9 mouse cellular contexts compared by ENCODE assay signal in the genomic region with DNA sequence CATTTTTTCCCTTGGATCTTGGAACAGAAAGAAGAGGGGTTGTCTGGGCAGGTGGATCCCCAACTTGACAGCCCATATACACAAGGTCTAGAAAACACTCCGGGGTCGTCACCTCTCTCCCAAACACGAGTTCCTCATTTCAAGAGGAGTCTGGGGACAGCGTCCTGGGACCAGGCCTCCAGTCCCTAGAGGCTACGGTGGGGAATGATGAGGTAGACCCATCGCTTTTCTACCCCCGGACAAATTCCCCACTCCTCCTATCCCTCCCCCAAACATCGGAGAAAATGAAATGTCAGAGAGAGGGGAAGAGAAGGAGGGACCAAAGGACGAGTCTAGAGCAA. TPM values are rescaled to one million over a fixed set of nuclear protein-coding genes. Genes with fewer than 3 reads are reported as not detected.
A peak's percentile ranks its signal among the peaks of the same experiment; 100 is the strongest.
DNase-seq lines count a peak whose midpoint lies in the region; ATAC-seq and TF ChIP-seq lines count a peak whose summit lies in the region.
"Had no signal": no experiment of that assay in that cellular context is flagged by ENCODE, and none has a peak within 500 bp of the region (broad histone marks: within the 10 kb centered on the region; RNA-seq: fewer than 3 reads in every experiment).

No protein-coding gene starts in this region.

- TF ChIP-seq POLR2A in olfactory bulb, adult 2 months (IDR thresholded peaks at IDR 0.05; ENCODE audit: insufficient read depth, low read depth, low read length) = no peak

- DNase-seq in liver, embryonic 11.5 days (ENCODE audit: low spot score) = no peak
- DNase-seq in liver = no peak
- DNase-seq in embryonic facial prominence, embryonic 14.5 days (ENCODE audit: low spot score) = no peak
- DNase-seq in limb, embryonic 11.5 days (ENCODE audit: low spot score) = no peak
- no peak for DNase-seq in lung, postnatal 10 days
- no peak for DNase-seq in yolk sac, embryonic 10.5 days (ENCODE audit: low spot score)

- H3K27me3 ChIP-seq in liver, embryonic 11.5 days (replicated peaks; ENCODE audit: control insufficient read depth, insufficient read depth, low read length) = peaks cover 37% of the 10 kb centered on the region
- no peaks in the 10 kb centered on the region for H3K27me3 ChIP-seq in embryonic facial prominence, embryonic 14.5 days (replicated peaks; ENCODE audit: control insufficient read depth, insufficient read depth, low read length)
- peaks cover 25% of the 10 kb centered on the region for H3K27me3 ChIP-seq in limb, embryonic 11.5 days (ENCODE audit: control insufficient read depth, insufficient read depth, low read length)

- no peak overlapping the region for H3K27ac ChIP-seq in liver, embryonic 11.5 days (ENCODE audit: low read depth, low read length)
- H3K27ac ChIP-seq in embryonic facial prominence, embryonic 14.5 days (replicated peaks; ENCODE audit: low read depth, low read length) = no peak overlapping the region
- no peak overlapping the region for H3K27ac ChIP-seq in limb, embryonic 11.5 days (replicated peaks; ENCODE audit: low read depth, low read length)
- peak overlapping the region; percentile 91 for H3K27ac ChIP-seq in olfactory bulb, adult 2 months (ENCODE audit: insufficient read depth, low read depth, low read length)

- no peak overlapping the region for H3K9ac ChIP-seq in liver, embryonic 11.5 days (ENCODE audit: low read depth, low read length)
- peak overlapping the region; percentile 69 for H3K9ac ChIP-seq in embryonic facial prominence, embryonic 14.5 days (ENCODE audit: low read depth, low read length)
- no peak overlapping the region; the same call in 1 of the 2 replicates for H3K9ac ChIP-seq in limb, embryonic 11.5 days (ENCODE audit: low read length)

- ATAC-seq in liver, embryonic 11.5 days (replicated peaks; ENCODE audit: low FRiP score) = no peak
- ATAC-seq in embryonic facial prominence, embryonic 14.5 days (ENCODE audit: low read depth) = no peak
- ATAC-seq in limb, embryonic 11.5 days (ENCODE audit: insufficient number of reproducible peaks, low FRiP score, low TSS enrichment, low read depth) = no peak
- no peak for ATAC-seq in erythroid progenitor cell, adult 5-6 weeks (replicated peaks; ENCODE audit: low FRiP score, poor library complexity, severe bottlenecking)

- peaks cover 25% of the 10 kb centered on the region for H3K4me1 ChIP-seq in liver, embryonic 11.5 days (replicated peaks; ENCODE audit: control insufficient read depth, insufficient read depth, low read length)
- H3K4me1 ChIP-seq in embryonic facial prominence, embryonic 14.5 days (ENCODE audit: control insufficient read depth, insufficient read depth, low read length) = peaks cover 14% of the 10 kb centered on the region
- peaks cover 13% of the 10 kb centered on the region; the same call in 1 of the 2 replicates for H3K4me1 ChIP-seq in limb, embryonic 11.5 days (ENCODE audit: control insufficient read depth, insufficient read depth, low read length)
- H3K4me1 ChIP-seq in olfactory bulb, adult 2 months (ENCODE audit: control insufficient read depth, insufficient read depth, low read length) = peaks cover 39% of the 10 kb centered on the region

- H3K36me3 ChIP-seq in liver, embryonic 11.5 days (ENCODE audit: control insufficient read depth, insufficient read depth, low read length) = no peaks in the 10 kb centered on the region
- H3K36me3 ChIP-seq in embryonic facial prominence, embryonic 14.5 days (ENCODE audit: control insufficient read depth, insufficient read depth, low read length) = no peaks in the 10 kb centered on the region
- H3K36me3 ChIP-seq in limb, embryonic 11.5 days (ENCODE audit: control insufficient read depth, insufficient read depth, low read length) = no peaks in the 10 kb centered on the region

- peak overlapping the region; percentile 53 for H3K4me3 ChIP-seq in liver, embryonic 11.5 days (ENCODE audit: low read depth, low read length)
- H3K4me3 ChIP-seq in embryonic facial prominence, embryonic 14.5 days (ENCODE audit: low read depth, low read length) = peak overlapping the region; percentile 60
- H3K4me3 ChIP-seq in limb, embryonic 11.5 days (ENCODE audit: low read depth, low read length) = peak overlapping the region; percentile 44
- peak overlapping the region; percentile 81 for H3K4me3 ChIP-seq in olfactory bulb, adult 2 months (ENCODE audit: insufficient read depth, low read depth, low read length)

- TF ChIP-seq CTCF in olfactory bulb, adult 2 months (IDR thresholded peaks at IDR 0.05; ENCODE audit: insufficient read depth, low read depth, low read length) = no peak

- H3K9me3 ChIP-seq in liver, embryonic 11.5 days (ENCODE audit: control insufficient read depth, low read length) = no peaks in the 10 kb centered on the region
- no peaks in the 10 kb centered on the region for H3K9me3 ChIP-seq in embryonic facial prominence, embryonic 14.5 days (ENCODE audit: control insufficient read depth, low read length)
- no peaks in the 10 kb centered on the region for H3K9me3 ChIP-seq in limb, embryonic 11.5 days (ENCODE audit: control insufficient read depth, low read length)

- H3K4me2 ChIP-seq in liver, embryonic 11.5 days = peak overlapping the region; percentile 68
- peak overlapping the region; percentile 91 for H3K4me2 ChIP-seq in embryonic facial prominence, embryonic 14.5 days (ENCODE audit: low read depth, low read length)
- peak overlapping the region; percentile 91 for H3K4me2 ChIP-seq in limb, embryonic 11.5 days (ENCODE audit: low read depth, severe bottlenecking)

- 5% methylated on average over 9 of the region's 9 CpGs for WGBS in liver, embryonic 11.5 days
- 5% methylated on average over 9 of the region's 9 CpGs for WGBS in embryonic facial prominence, embryonic 14.5 days
- 5% methylated on average over 9 of the region's 9 CpGs for WGBS in limb, embryonic 11.5 days
- 3% methylated on average over 9 of the region's 9 CpGs for WGBS in olfactory bulb, adult 2 months

RNA-seq across cellular contexts. Expression of a gene that starts 0.8 kb away (rescaled TPM):
- polyA plus RNA-seq in liver, embryonic 11.5 days (2014; fragmentation: Nextera tagmentation; extraction: Ambion mirVana) = 2.1 and 2.6 TPM in 2 replicates
- 10.4 and 11.2 TPM in 2 replicates for polyA plus RNA-seq in embryonic facial prominence, embryonic 14.5 days (2014; fragmentation: Nextera tagmentation; extraction: Ambion mirVana)
- polyA plus RNA-seq in limb, embryonic 11.5 days (2014; fragmentation: Nextera tagmentation; extraction: Ambion mirVana) = 1.8 and 3.0 TPM in 2 replicates
- 916 and 939 TPM in 2 replicates for polyA plus RNA-seq in olfactory bulb, adult 2 months (2012; ENCODE audit: insufficient read depth, insufficient read length, low replicate concordance, missing spikeins)
- total RNA-seq in erythroid progenitor cell, adult 5-6 weeks (2015; ENCODE audit: low replicate concordance) = not detected in 2 replicates
- total RNA-seq in erythroid progenitor cell, adult 5-6 weeks (2017; ENCODE audit: low replicate concordance) = not detected in 2 replicates

RNA-seq across cellular contexts. Expression of a gene that starts 10.9 kb away (rescaled TPM):
- 0.11 TPM in 1 of 2 replicates, not detected in the other for polyA plus RNA-seq in liver, embryonic 11.5 days (2014; fragmentation: Nextera tagmentation; extraction: Ambion mirVana)
- polyA plus RNA-seq in embryonic facial prominence, embryonic 14.5 days (2014; fragmentation: Nextera tagmentation; extraction: Ambion mirVana) = 1.9 and 13.2 TPM in 2 replicates
- 0.91 and 1.0 TPM in 2 replicates for polyA plus RNA-seq in limb, embryonic 11.5 days (2014; fragmentation: Nextera tagmentation; extraction: Ambion mirVana)
- not detected in 2 replicates for polyA plus RNA-seq in olfactory bulb, adult 2 months (2012; ENCODE audit: insufficient read depth, insufficient read length, low replicate concordance, missing spikeins)
- total RNA-seq in erythroid progenitor cell, adult 5-6 weeks (2015; ENCODE audit: low replicate concordance) = not detected in 2 replicates
- not detected in 2 replicates for total RNA-seq in erythroid progenitor cell, adult 5-6 weeks (2017; ENCODE audit: low replicate concordance)
- total RNA-seq: liver, adult 2 months had no signal
- polyA plus RNA-seq: liver, adult 2 months had no signal

RNA-seq across cellular contexts. Expression of a gene that starts 12.3 kb away (rescaled TPM):
- 4.4 and 5.5 TPM in 2 replicates for polyA plus RNA-seq in liver, embryonic 11.5 days (2014; fragmentation: Nextera tagmentation; extraction: Ambion mirVana)
- 13.8 and 14.9 TPM in 2 replicates for polyA plus RNA-seq in embryonic facial prominence, embryonic 14.5 days (2014; fragmentation: Nextera tagmentation; extraction: Ambion mirVana)
- polyA plus RNA-seq in limb, embryonic 11.5 days (2014; fragmentation: Nextera tagmentation; extraction: Ambion mirVana) = 13.1 and 14.0 TPM in 2 replicates
- not detected in 2 replicates for polyA plus RNA-seq in olfactory bulb, adult 2 months (2012; ENCODE audit: insufficient read depth, insufficient read length, low replicate concordance, missing spikeins)
- 9.4 and 13.8 TPM in 2 replicates for total RNA-seq in erythroid progenitor cell, adult 5-6 weeks (2015; ENCODE audit: low replicate concordance)
- total RNA-seq in erythroid progenitor cell, adult 5-6 weeks (2017; ENCODE audit: low replicate concordance) = 0.15 and 0.51 TPM in 2 replicates

RNA-seq across cellular contexts. Expression of a gene that starts 12.9 kb away (rescaled TPM):
- 0.15 TPM in 1 of 2 replicates, not detected in the other for polyA plus RNA-seq in liver, embryonic 11.5 days (2014; fragmentation: Nextera tagmentation; extraction: Ambion mirVana)
- not detected in 2 replicates for polyA plus RNA-seq in embryonic facial prominence, embryonic 14.5 days (2014; fragmentation: Nextera tagmentation; extraction: Ambion mirVana)
- 0.13 TPM in 1 of 2 replicates, not detected in the other for polyA plus RNA-seq in limb, embryonic 11.5 days (2014; fragmentation: Nextera tagmentation; extraction: Ambion mirVana)
- polyA plus RNA-seq in olfactory bulb, adult 2 months (2012; ENCODE audit: insufficient read depth, insufficient read length, low replicate concordance, missing spikeins) = not detected in 2 replicates
- total RNA-seq in erythroid progenitor cell, adult 5-6 weeks (2015; ENCODE audit: low replicate concordance) = not detected in 2 replicates
- total RNA-seq in erythroid progenitor cell, adult 5-6 weeks (2017; ENCODE audit: low replicate concordance) = not detected in 2 replicates
- total RNA-seq: liver, adult 2 months had no signal
- polyA plus RNA-seq: liver, adult 2 months had no signal

RNA-seq across cellular contexts. Expression of a gene that starts 27.5 kb away (rescaled TPM):
- polyA plus RNA-seq in liver, embryonic 11.5 days (2014; fragmentation: Nextera tagmentation; extraction: Ambion mirVana) = 147 and 167 TPM in 2 replicates
- polyA plus RNA-seq in embryonic facial prominence, embryonic 14.5 days (2014; fragmentation: Nextera tagmentation; extraction: Ambion mirVana) = 392 and 415 TPM in 2 replicates
- 491 and 549 TPM in 2 replicates for polyA plus RNA-seq in limb, embryonic 11.5 days (2014; fragmentation: Nextera tagmentation; extraction: Ambion mirVana)
- polyA plus RNA-seq in olfactory bulb, adult 2 months (2012; ENCODE audit: insufficient read depth, insufficient read length, low replicate concordance, missing spikeins) = 1,072 TPM in 1 of 2 replicates, not detected in the other
- total RNA-seq in erythroid progenitor cell, adult 5-6 weeks (2015; ENCODE audit: low replicate concordance) = 26.0 and 63.4 TPM in 2 replicates
- 21.9 and 23.3 TPM in 2 replicates for total RNA-seq in erythroid progenitor cell, adult 5-6 weeks (2017; ENCODE audit: low replicate concordance)

Comparison
In these comparisons a context has a peak if more than half of its experiments do, and no peak if none do; other contexts are left out.
1. RNA of a gene that starts 0.8 kb away (polyA plus RNA-seq): 916 to 939 TPM in olfactory bulb, adult 2 months; 10.4 to 11.2 TPM in embryonic facial prominence, embryonic 14.5 days, 1.8 to 3.0 TPM in limb, embryonic 11.5 days and 2.1 to 2.6 TPM in liver, embryonic 11.5 days; every median in the first group is over 10 times any median in the second.
2. Peak in every context shown above with its lines, with median percentiles within 50 percentile points of each other: H3K4me2 ChIP-seq and H3K4me3 ChIP-seq.